Mouse (Mus musculus): ENCODE data around the gene Nfix. TPM values are rescaled to one million over a fixed set of nuclear protein-coding genes. Genes with fewer than 3 reads are reported as not detected.

Gene Nfix
- total RNA-seq, 1 experiment, result 0.89 TPM

DNA sequence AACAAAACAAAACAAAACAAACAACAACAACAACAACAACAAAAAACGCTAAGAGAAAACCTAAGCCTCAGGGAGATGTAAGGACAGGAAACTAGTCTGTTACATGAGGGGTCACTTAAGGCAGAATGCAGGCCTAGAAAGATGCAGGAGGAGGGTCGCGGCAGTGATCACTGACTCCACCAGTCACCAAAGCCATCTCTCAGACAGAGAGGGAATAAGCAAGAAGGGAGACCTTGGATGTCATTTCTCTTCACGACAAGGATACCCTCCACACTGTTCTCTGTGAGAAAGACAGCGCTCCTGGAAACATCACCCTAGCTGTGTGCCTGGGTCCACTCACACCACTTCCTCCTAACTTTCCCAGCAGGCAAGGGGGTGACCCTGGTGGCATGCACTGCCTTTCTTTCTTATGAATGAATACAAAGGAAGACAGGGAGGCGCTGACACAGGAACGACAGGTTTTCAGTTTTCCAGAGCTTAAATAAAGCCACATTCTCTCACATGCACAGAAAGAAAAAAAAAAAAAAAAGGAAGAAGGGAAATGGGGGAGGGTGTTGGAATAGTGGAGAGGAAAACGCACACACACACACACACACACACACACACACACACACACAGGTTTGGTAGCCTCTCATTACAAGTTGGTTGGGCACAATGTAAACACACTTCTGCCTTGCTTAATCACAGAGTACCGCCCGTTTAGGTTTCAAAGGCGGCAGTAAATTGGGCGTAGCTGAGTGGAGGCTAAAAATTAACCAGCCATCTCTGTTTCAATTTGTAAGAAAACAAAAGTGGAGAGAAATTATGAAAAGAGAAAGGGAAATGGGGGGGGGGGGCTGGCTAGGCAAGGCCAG is 29.8 kb downstream of the Nfix start:
- Histone ChIP-seq H3K4me3 (ENCODE audit: insufficient read depth in 1 of 2, low read depth in 1 of 2, low read length in 2 of 2, poor library complexity in 1 of 2, severe bottlenecking in 1 of 2) (no peak overlapping the region), H3K27ac (ENCODE audit: insufficient read depth, low read depth, low read length, poor library complexity, severe bottlenecking) (no peak overlapping the region), H3K9ac (ENCODE audit: insufficient read depth, low read depth, low read length, poor library complexity, severe bottlenecking) (no peak overlapping the region), H3K4me1 (ENCODE audit: control insufficient read depth in 2 of 2, insufficient read depth in 2 of 2, low read length in 2 of 2, poor library complexity in 1 of 2) (peaks cover under 1 to 3% of the 10 kb centered on the region in 2 experiments; a peak in 2 of 4 replicates), H3K36me3 (ENCODE audit: control insufficient read depth, insufficient read depth, low read length, poor library complexity, severe bottlenecking) (no peaks in the 10 kb centered on the region), H3K9me3 (ENCODE audit: control insufficient read depth, insufficient read depth, low read depth, low read length) (no peaks in the 10 kb centered on the region)
- no peak for TF ChIP-seq ZC3H11A (IDR thresholded peaks at IDR 0.05; ENCODE audit: borderline replicate concordance, low read depth, low read length)
- no peak for TF ChIP-seq CHD2 (IDR thresholded peaks at IDR 0.05; ENCODE audit: low read depth, low read length)
- no peak for TF ChIP-seq ZNF384 (IDR thresholded peaks at IDR 0.05; ENCODE audit: low read depth, low read length)
- TF ChIP-seq MAFK (IDR thresholded peaks at IDR 0.05; ENCODE audit: insufficient read depth, low read depth, low read length), result no peak
- TF ChIP-seq HCFC1 (IDR thresholded peaks at IDR 0.05; ENCODE audit: borderline replicate concordance, insufficient read depth, low read length), result no peak
- no peak for DNase-seq (ENCODE audit: low read depth, low spot score)
- in situ Hi-C loops (cut with MboI; ENCODE audit: low sequenced_read_pairs in 2 of 2, unreplicated experiment in 2 of 2), result loop anchor here in 1 of 2 experiments (10.0 kb wide), 1 partner anchor 66 kb away; the partner anchor contains the start of gene Lyl1

DNA sequence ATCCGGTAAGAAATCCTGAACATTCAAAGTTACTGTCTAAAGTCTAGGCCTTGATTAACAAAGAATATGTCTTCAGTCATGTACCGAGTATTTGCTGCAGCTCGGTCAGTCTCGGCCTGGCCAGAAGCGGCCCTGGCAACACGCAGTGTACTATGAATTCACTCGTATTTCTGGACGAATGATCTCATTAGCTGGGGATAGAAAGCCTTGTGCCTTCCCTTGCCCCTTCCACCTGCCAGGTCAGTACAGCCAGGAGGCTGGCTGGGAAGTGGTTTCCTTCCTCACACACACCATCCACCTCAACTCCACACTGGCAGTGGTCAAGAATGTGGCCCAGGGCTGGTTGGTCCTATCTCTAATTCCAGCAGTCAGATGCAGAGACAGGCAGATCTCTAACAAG is 30.8 kb downstream of the Nfix start:
- H3K4me1 ChIP-seq (ENCODE audit: control insufficient read depth in 2 of 2, insufficient read depth in 2 of 2, low read length in 2 of 2, poor library complexity in 1 of 2), result peaks cover 0 to 3% of the 10 kb centered on the region in 2 experiments; a peak in 2 of 4 replicates
- no peaks in the 10 kb centered on the region for H3K9me3 ChIP-seq (ENCODE audit: control insufficient read depth, insufficient read depth, low read depth, low read length)
- H3K4me3 ChIP-seq (ENCODE audit: insufficient read depth in 1 of 2, low read depth in 1 of 2, low read length in 2 of 2, poor library complexity in 1 of 2, severe bottlenecking in 1 of 2), result no peak overlapping the region
- DNase-seq (ENCODE audit: low read depth, low spot score), result no peak
- no peak overlapping the region for H3K27ac ChIP-seq (ENCODE audit: insufficient read depth, low read depth, low read length, poor library complexity, severe bottlenecking)
- H3K9ac ChIP-seq (ENCODE audit: insufficient read depth, low read depth, low read length, poor library complexity, severe bottlenecking), result no peak overlapping the region
- TF ChIP-seq ZC3H11A (IDR thresholded peaks at IDR 0.05; ENCODE audit: borderline replicate concordance, low read depth, low read length) (no peak), ZNF384 (IDR thresholded peaks at IDR 0.05; ENCODE audit: low read depth, low read length) (no peak), MAFK (IDR thresholded peaks at IDR 0.05; ENCODE audit: insufficient read depth, low read depth, low read length) (no peak), CHD2 (IDR thresholded peaks at IDR 0.05; ENCODE audit: low read depth, low read length) (no peak), HCFC1 (IDR thresholded peaks at IDR 0.05; ENCODE audit: borderline replicate concordance, insufficient read depth, low read length) (no peak)
- no peaks in the 10 kb centered on the region for H3K36me3 ChIP-seq (ENCODE audit: control insufficient read depth, insufficient read depth, low read length, poor library complexity, severe bottlenecking)
- in situ Hi-C loops (cut with MboI; ENCODE audit: low sequenced_read_pairs in 2 of 2, unreplicated experiment in 2 of 2), result no loop called here

GRCm38 (mm10) chr8:84768343-84769095 is 31.6 kb downstream of the Nfix start:
- no peaks in the 10 kb centered on the region for H3K9me3 ChIP-seq (ENCODE audit: control insufficient read depth, insufficient read depth, low read depth, low read length)
- in situ Hi-C loops (cut with MboI; ENCODE audit: low sequenced_read_pairs in 2 of 2, unreplicated experiment in 2 of 2), result no loop called here
- no peaks in the 10 kb centered on the region for H3K36me3 ChIP-seq (ENCODE audit: control insufficient read depth, insufficient read depth, low read length, poor library complexity, severe bottlenecking)
- no peak overlapping the region for H3K9ac ChIP-seq (ENCODE audit: insufficient read depth, low read depth, low read length, poor library complexity, severe bottlenecking)
- H3K4me3 ChIP-seq (ENCODE audit: insufficient read depth in 1 of 2, low read depth in 1 of 2, low read length in 2 of 2, poor library complexity in 1 of 2, severe bottlenecking in 1 of 2), result no peak overlapping the region
- H3K27ac ChIP-seq (ENCODE audit: insufficient read depth, low read depth, low read length, poor library complexity, severe bottlenecking), result no peak overlapping the region
- H3K4me1 ChIP-seq (ENCODE audit: control insufficient read depth in 2 of 2, insufficient read depth in 2 of 2, low read length in 2 of 2, poor library complexity in 1 of 2), result peaks cover 0 to 2% of the 10 kb centered on the region in 2 experiments; a peak in 1 of 4 replicates
- TF ChIP-seq ZNF384 (IDR thresholded peaks at IDR 0.05; ENCODE audit: low read depth, low read length) (no peak), HCFC1 (IDR thresholded peaks at IDR 0.05; ENCODE audit: borderline replicate concordance, insufficient read depth, low read length) (no peak), ZC3H11A (IDR thresholded peaks at IDR 0.05; ENCODE audit: borderline replicate concordance, low read depth, low read length) (no peak), CHD2 (IDR thresholded peaks at IDR 0.05; ENCODE audit: low read depth, low read length) (no peak), MAFK (IDR thresholded peaks at IDR 0.05; ENCODE audit: insufficient read depth, low read depth, low read length) (no peak)
- no peak for DNase-seq (ENCODE audit: low read depth, low spot score)

DNA sequence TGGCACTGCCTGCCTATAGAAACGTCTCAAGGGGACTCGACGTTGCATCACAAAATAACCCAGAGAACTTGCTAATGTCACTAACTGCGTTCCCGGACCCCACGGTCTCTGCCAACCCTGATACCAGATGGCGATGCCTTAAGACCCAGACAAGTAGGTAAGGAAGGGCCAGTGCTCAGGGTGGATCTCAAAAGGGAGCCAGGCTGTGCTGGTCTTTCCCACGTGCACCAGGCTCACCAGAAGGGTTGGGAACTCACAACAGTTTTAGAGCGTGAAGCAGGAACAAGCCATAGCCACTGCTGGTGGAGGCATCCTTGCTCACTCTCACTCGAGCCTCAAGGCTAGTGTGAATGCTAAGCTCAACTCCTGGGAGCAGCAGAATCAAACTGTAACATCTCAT is 32.9 kb downstream of the Nfix start:
- Histone ChIP-seq H3K27ac (ENCODE audit: insufficient read depth, low read depth, low read length, poor library complexity, severe bottlenecking) (no peak overlapping the region), H3K36me3 (ENCODE audit: control insufficient read depth, insufficient read depth, low read length, poor library complexity, severe bottlenecking) (no peaks in the 10 kb centered on the region), H3K9ac (ENCODE audit: insufficient read depth, low read depth, low read length, poor library complexity, severe bottlenecking) (no peak overlapping the region), H3K4me3 (ENCODE audit: insufficient read depth in 1 of 2, low read depth in 1 of 2, low read length in 2 of 2, poor library complexity in 1 of 2, severe bottlenecking in 1 of 2) (no peak overlapping the region), H3K4me1 (ENCODE audit: control insufficient read depth in 2 of 2, insufficient read depth in 2 of 2, low read length in 2 of 2, poor library complexity in 1 of 2) (peaks cover 0 to 2% of the 10 kb centered on the region in 2 experiments; a peak in 1 of 4 replicates), H3K9me3 (ENCODE audit: control insufficient read depth, insufficient read depth, low read depth, low read length) (no peaks in the 10 kb centered on the region)
- in situ Hi-C loops (cut with MboI; ENCODE audit: low sequenced_read_pairs in 2 of 2, unreplicated experiment in 2 of 2), result no loop called here
- TF ChIP-seq MAFK (IDR thresholded peaks at IDR 0.05; ENCODE audit: insufficient read depth, low read depth, low read length), result no peak
- no peak for TF ChIP-seq HCFC1 (IDR thresholded peaks at IDR 0.05; ENCODE audit: borderline replicate concordance, insufficient read depth, low read length)
- TF ChIP-seq CHD2 (IDR thresholded peaks at IDR 0.05; ENCODE audit: low read depth, low read length), result no peak
- no peak for TF ChIP-seq ZNF384 (IDR thresholded peaks at IDR 0.05; ENCODE audit: low read depth, low read length)
- TF ChIP-seq ZC3H11A (IDR thresholded peaks at IDR 0.05; ENCODE audit: borderline replicate concordance, low read depth, low read length), result no peak
- no peak for DNase-seq (ENCODE audit: low read depth, low spot score)

Data from ES-E14 (cell line).